Mouse (Mus musculus) limb, embryonic 13.5 days (tissue): ENCODE data around the gene Nxf1. TPM values are rescaled to one million over a fixed set of nuclear protein-coding genes. Genes with fewer than 3 reads are reported as not detected.
A peak's percentile ranks its signal among the peaks of the same experiment; 100 is the strongest.

ENCODE experiments used
- ATAC-seq: fragments of 200-750 bp; cut with Nextera tagmentation; 2 replicates; pipeline ENCODE4 v1.8.0; 2017; ENCODE audit warnings: low read depth, moderate number of reproducible peaks, moderate TSS enrichment; ENCODE audit not compliant: low FRiP score
- H3K27ac ChIP-seq: fragments of 300-500 bp; sonication (generic); 2 replicates; pipeline ENCODE4 v1.5.1; 2015; ENCODE audit warnings: inconsistent platforms, mild to moderate bottlenecking, moderate library complexity
- H3K27me3 ChIP-seq: fragments of 300-500 bp; sonication (generic); 2 replicates; pipeline ENCODE4 v1.6.1; 2015; ENCODE audit warnings: mild to moderate bottlenecking, inconsistent platforms
- H3K36me3 ChIP-seq: fragments of 300-500 bp; sonication (generic); 2 replicates; pipeline ENCODE4 v1.6.1; 2015; ENCODE audit warnings: inconsistent platforms, mild to moderate bottlenecking, moderate library complexity
- H3K4me1 ChIP-seq: fragments of 300-500 bp; sonication (generic); 2 replicates; pipeline ENCODE4 v1.6.1; 2015; ENCODE audit warnings: inconsistent platforms
- H3K4me2 ChIP-seq: fragments of 300-500 bp; sonication (generic); replicated peaks from 2 replicates; pipeline ENCODE4 v1.6.1; 2015; ENCODE audit warnings: inconsistent platforms, mild to moderate bottlenecking, moderate library complexity
- H3K4me3 ChIP-seq: fragments of 300-500 bp; sonication (generic); 2 replicates; pipeline ENCODE4 v1.5.1; 2015; ENCODE audit warnings: moderate library complexity, mild to moderate bottlenecking, inconsistent platforms
- H3K9ac ChIP-seq: fragments of 300-500 bp; sonication (generic); 2 replicates; pipeline ENCODE4 v1.6.1; 2015; ENCODE audit warnings: mild to moderate bottlenecking, inconsistent platforms
- H3K9me3 ChIP-seq: fragments of 300-500 bp; sonication (generic); 2 replicates; pipeline ENCODE4 v1.6.1; 2016; ENCODE audit warnings: inconsistent platforms
- WGBS: fragments of 180-500 bp; shearing (Covaris S2); methylation state at CpG from one replicate; pipeline ENCODE4 v1.1.7; 2015; 5-methylcytosine and 5-hydroxymethylcytosine counted together
- polyA plus RNA-seq: library from polyadenylated mRNA; unstranded; fragments of >200 nt; fragmentation: Nextera tagmentation; extraction: Ambion mirVana; gene quantifications from 2 replicates; pipeline ENCODE4 v1.2.1, GENCODE M21; 2015

The Nxf1 gene
- polyA plus RNA-seq, 1 experiment from 2014 or later = 217 TPM

DNA sequence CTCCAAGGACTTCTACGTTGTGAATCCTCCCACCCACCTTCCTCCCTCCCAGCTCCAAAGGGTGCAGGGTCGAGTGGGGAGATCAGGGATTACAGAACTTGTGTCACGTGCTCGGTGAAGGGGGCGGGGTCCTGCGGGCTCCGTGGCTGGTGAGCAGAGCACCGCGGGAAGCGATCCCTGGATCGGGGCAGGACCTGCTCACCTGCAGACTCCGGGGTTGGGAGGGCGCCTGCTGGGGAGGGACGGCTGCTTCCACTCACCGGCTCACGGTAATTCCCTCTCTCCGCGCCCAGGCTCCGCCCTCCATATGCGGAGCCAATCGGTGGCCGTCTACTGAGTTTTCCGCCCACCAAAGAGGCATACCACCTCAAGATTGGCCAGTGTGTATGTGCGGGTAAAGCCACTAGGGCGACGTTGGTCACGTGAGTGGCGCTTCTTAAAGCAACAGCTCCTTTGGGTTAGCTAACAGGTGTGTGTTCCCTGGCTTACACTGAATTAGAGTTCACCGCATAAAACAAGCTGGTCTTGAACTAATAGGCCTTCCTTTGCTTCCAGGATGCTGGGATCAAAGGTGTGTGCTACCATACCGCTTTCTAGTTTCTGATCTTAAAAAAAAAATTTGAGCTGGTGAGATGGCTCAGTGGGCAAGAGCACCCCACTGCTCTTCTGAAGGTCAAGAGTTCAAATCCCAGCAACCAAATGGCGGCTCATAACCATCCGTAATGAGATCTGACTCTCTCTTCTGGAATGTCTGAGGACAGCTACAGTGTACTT lies 29.3 kb downstream of the Nxf1 start, which contains the start of gene Taf6l:
Gene Taf6l, minus strand, starts transcription at position 410 of the 774 bp plus-strand sequence.
- WGBS = 1% methylated on average over 31 of the region's 32 CpGs
- peak; percentile 99 for ATAC-seq
- H3K27ac ChIP-seq = peak within 1 kb of the TSS; percentile 81
- H3K4me1 ChIP-seq = peaks cover 8% of the 10 kb centered on the region
- peak within 1 kb of the TSS; percentile 64 for H3K9ac ChIP-seq
- peak within 1 kb of the TSS; percentile 73 for H3K4me3 ChIP-seq
- H3K9me3 ChIP-seq = no peaks in the 10 kb centered on the region
- no peaks in the 10 kb centered on the region for H3K27me3 ChIP-seq
- peaks cover 40% of the 10 kb centered on the region for H3K36me3 ChIP-seq
- H3K4me2 ChIP-seq = peak within 1 kb of the TSS; percentile 74

GRCm38 (mm10) chr19:8788521-8788920 lies 31.6 kb downstream of the Nxf1 start:
- Histone ChIP-seq H3K27me3 (no peaks in the 10 kb centered on the region), H3K36me3 (peaks cover 35% of the 10 kb centered on the region), H3K4me2 (no peak overlapping the region), H3K4me3 (no peak overlapping the region), H3K4me1 (peaks cover 8% of the 10 kb centered on the region), H3K27ac (no peak overlapping the region), H3K9me3 (0 out of 2 replicates have a peak, but pooled peaks cover 6% of the 10 kb centered on the region), H3K9ac (peak overlapping the region; percentile 48)
- no peak for ATAC-seq
- 21% methylated on average over 3 of the region's 3 CpGs for WGBS

DNA sequence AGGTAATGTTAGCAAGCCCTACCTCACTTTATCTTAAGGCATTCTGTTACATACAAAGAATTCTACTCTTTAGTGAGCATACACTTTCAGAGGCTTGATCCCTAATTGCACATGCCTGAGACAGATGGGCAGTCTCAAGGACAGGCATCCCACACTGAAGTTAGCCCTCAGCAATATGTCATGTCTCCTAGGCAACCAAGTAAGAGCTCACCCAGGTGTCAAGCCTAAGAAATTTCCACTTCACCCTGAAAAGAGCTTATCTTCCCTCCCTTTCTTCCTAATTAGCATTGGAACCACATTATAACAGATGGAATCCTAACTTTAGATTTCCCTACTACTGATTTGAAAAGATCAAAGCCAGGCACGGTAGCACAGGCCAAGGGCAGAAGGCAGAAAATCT lies 32.3 kb downstream of the Nxf1 start:
- Histone ChIP-seq H3K36me3 (peaks cover 35% of the 10 kb centered on the region), H3K4me3 (no peak overlapping the region), H3K9me3 (0 out of 2 replicates have a peak, but pooled peaks cover 7% of the 10 kb centered on the region), H3K4me2 (no peak overlapping the region), H3K4me1 (peaks cover 8% of the 10 kb centered on the region), H3K27me3 (no peaks in the 10 kb centered on the region), H3K9ac (0 out of 2 replicates have a peak overlapping the region, but pooled peaks have one; percentile 48), H3K27ac (no peak overlapping the region)
- 49% methylated on average over 1 of the region's 1 CpGs for WGBS
- no peak for ATAC-seq

DNA sequence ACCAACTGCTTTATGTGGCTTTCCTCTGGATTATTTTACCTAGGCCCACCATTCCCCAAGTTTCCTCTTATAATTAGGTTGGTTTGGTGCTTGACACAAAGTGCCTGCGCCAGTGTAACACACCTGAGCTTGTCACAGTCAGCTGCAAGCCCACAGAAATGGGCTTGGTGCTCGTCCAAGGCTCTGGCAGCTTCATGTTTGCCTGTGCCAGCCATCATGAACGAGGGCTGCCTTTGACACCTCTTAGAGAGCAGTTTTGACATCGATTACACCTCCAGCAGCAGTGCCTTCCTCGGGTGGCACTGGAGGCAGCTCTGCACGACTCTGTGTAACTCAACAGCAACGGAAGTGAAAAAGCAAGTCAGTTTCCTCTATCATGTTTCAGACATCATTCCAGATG lies 33.3 kb downstream of the Nxf1 start:
- H3K9ac ChIP-seq = peak overlapping the region; percentile 35; the same call in 1 of the 2 replicates
- no peak for ATAC-seq
- H3K27ac ChIP-seq = 0 out of 2 replicates have a peak overlapping the region, but pooled peaks have one; percentile 6
- 0 out of 2 replicates have a peak, but pooled peaks cover 7% of the 10 kb centered on the region for H3K9me3 ChIP-seq
- peaks cover 44% of the 10 kb centered on the region for H3K36me3 ChIP-seq
- H3K4me3 ChIP-seq = no peak overlapping the region
- no peak overlapping the region for H3K4me2 ChIP-seq
- WGBS = 80% methylated on average over 7 of the region's 7 CpGs
- peaks cover 5% of the 10 kb centered on the region for H3K4me1 ChIP-seq
- no peaks in the 10 kb centered on the region for H3K27me3 ChIP-seq

GRCm38 (mm10) chr19:8798264-8798946 lies 41.5 kb downstream of the Nxf1 start, which contains the start of gene Polr2g:
Gene Polr2g (minus strand): TSS chr19:8798577.
- Histone ChIP-seq H3K36me3 (peaks cover 33% of the 10 kb centered on the region), H3K9ac (peak within 1 kb of the TSS; percentile 87), H3K27me3 (no peaks in the 10 kb centered on the region), H3K9me3 (0 out of 2 replicates have a peak, but pooled peaks cover 2% of the 10 kb centered on the region), H3K27ac (peak within 1 kb of the TSS; percentile 63; the same call in 1 of the 2 replicates), H3K4me3 (peak within 1 kb of the TSS; percentile 81), H3K4me1 (peaks cover 20% of the 10 kb centered on the region), H3K4me2 (peak within 1 kb of the TSS; percentile 82)
- under 1% methylated on average over 25 of the region's 25 CpGs for WGBS
- ATAC-seq = peak; percentile 79

GRCm38 (mm10) chr19:8798947-8799315 lies 42.1 kb downstream of the Nxf1 start:
- peak overlapping the region; percentile 82 for H3K4me2 ChIP-seq
- no peak overlapping the region for H3K9ac ChIP-seq
- no peak for ATAC-seq
- H3K36me3 ChIP-seq = peaks cover 33% of the 10 kb centered on the region
- H3K4me1 ChIP-seq = peaks cover 21% of the 10 kb centered on the region
- H3K27ac ChIP-seq = no peak overlapping the region
- H3K9me3 ChIP-seq = no peaks in the 10 kb centered on the region
- no peaks in the 10 kb centered on the region for H3K27me3 ChIP-seq
- peak overlapping the region; percentile 81 for H3K4me3 ChIP-seq

DNA sequence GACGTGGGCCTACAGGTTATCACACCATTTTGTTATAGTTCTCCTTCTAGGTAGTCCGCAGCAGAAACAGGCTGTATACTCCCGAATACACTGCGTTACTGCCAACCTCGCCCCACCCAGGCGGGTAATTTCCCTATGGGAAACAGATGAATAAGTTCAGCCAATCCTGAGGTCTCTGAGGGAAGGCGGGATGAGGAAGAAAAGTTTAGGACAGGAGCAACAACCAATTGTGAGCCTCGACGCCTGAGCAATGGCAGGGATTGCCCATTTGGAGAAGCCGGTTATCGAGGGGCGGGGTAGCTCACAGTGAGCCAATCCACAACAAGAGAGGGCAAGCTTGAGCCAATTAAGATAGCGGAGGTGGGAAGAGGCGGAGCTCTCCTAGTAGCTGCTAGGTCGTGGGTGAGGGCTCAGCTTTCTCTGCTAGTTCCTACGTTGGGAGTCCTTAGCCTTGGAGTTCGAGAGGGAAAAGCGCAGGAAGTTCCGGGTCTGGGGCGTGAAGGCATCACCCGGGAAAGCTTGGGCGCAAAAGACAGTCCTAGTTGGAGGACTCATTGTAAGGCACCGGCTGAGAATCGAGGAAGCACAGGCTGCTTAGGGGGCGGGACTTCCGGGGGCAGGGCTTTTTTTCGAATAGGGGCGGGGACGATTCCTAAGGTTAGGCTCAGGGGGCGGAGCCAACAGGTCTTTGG lies 45.4 kb downstream of the Nxf1 start, which contains the start of gene Zbtb3:
Gene Zbtb3, plus strand, starts transcription at position 426 of the 692 bp plus-strand sequence.
- ATAC-seq = peak; percentile 97
- Histone ChIP-seq H3K4me3 (peak within 1 kb of the TSS; percentile 56), H3K4me2 (peak within 1 kb of the TSS; percentile 73), H3K27ac (peak within 1 kb of the TSS; percentile 84), H3K9me3 (no peaks in the 10 kb centered on the region), H3K4me1 (peaks cover 18% of the 10 kb centered on the region), H3K9ac (peak within 1 kb of the TSS; percentile 61), H3K36me3 (peaks cover 37% of the 10 kb centered on the region), H3K27me3 (no peaks in the 10 kb centered on the region)
- under 1% methylated on average over 30 of the region's 30 CpGs for WGBS

GRCm38 (mm10) chr19:8803204-8803780 lies 46.4 kb downstream of the Nxf1 start:
- Histone ChIP-seq H3K36me3 (peaks cover 48% of the 10 kb centered on the region), H3K4me1 (peaks cover 12% of the 10 kb centered on the region), H3K4me2 (peak overlapping the region; percentile 73), H3K4me3 (peak overlapping the region; percentile 56), H3K27ac (peak overlapping the region; percentile 84; the same call in 1 of the 2 replicates), H3K27me3 (no peaks in the 10 kb centered on the region), H3K9ac (no peak overlapping the region), H3K9me3 (no peaks in the 10 kb centered on the region)
- no peak for ATAC-seq
- WGBS = 92% methylated on average over 9 of the region's 9 CpGs

DNA sequence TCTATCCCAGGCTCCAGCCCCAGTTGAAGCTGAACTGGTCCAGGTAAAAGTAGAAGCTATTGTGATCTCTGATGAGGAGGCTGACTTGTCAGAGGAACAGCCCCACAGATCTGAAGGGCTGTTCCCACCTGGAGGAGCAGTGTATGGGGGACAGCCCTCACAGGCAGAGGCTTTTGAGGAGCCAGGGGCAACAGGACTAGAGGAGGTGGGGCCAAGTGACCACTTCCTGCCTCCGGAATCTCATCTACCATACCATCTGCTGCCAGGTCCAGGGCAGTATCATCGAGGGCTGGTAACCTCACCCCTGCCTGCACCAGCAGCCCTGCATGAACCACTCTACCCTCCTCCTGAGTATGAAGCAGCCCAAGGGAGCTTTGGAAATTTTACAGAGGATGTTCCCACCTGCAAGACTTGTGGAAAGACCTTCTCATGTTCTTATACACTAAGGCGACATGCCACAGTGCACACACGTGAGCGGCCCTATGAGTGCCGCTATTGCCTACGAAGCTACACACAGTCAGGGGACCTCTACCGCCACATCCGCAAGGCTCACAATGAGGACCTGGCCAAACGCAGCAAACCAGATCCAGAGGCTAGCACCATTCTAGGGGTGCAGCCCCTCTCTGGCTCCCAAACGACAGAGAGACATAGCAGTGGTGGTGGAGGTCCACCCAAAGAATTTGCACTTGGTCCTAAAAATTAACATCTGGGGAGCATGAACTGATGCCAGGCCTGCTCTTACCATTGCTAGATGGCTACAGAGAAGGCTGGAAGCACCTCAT lies 47.2 kb downstream of the Nxf1 start:
- H3K9ac ChIP-seq = no peak overlapping the region
- H3K27me3 ChIP-seq = no peaks in the 10 kb centered on the region
- no peak overlapping the region for H3K27ac ChIP-seq
- WGBS = 92% methylated on average over 11 of the region's 11 CpGs
- H3K4me1 ChIP-seq = peaks cover 12% of the 10 kb centered on the region
- peaks cover 54% of the 10 kb centered on the region for H3K36me3 ChIP-seq
- ATAC-seq = no peak
- H3K4me3 ChIP-seq = no peak overlapping the region
- no peak overlapping the region for H3K4me2 ChIP-seq
- H3K9me3 ChIP-seq = no peaks in the 10 kb centered on the region

DNA sequence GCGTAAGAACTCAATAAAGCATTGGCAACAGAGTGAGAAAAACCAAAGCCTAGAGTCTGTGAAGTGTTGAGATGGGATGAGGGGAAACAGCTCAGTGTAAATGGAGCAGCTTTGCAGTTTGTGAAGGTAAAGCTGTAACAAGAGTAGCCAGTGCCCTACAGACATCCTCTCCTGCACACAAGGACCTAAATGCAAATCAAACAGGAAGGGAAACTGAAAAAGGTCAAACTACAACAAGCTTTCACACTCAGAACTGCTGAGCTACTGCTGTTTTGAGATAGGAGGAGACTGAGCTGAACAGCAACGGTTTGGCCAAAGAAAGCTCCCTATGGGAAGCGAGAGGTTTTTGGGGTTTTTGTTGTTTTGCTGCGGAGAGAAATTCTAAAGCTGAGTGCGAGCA lies 49.9 kb downstream of the Nxf1 start:
- Histone ChIP-seq H3K9me3 (no peaks in the 10 kb centered on the region), H3K4me2 (no peak overlapping the region), H3K27me3 (no peaks in the 10 kb centered on the region), H3K9ac (no peak overlapping the region), H3K27ac (no peak overlapping the region), H3K36me3 (peaks cover 75% of the 10 kb centered on the region), H3K4me1 (peaks cover 9% of the 10 kb centered on the region), H3K4me3 (no peak overlapping the region)
- no peak for ATAC-seq
- WGBS = 97% methylated on average over 5 of the region's 5 CpGs

DNA sequence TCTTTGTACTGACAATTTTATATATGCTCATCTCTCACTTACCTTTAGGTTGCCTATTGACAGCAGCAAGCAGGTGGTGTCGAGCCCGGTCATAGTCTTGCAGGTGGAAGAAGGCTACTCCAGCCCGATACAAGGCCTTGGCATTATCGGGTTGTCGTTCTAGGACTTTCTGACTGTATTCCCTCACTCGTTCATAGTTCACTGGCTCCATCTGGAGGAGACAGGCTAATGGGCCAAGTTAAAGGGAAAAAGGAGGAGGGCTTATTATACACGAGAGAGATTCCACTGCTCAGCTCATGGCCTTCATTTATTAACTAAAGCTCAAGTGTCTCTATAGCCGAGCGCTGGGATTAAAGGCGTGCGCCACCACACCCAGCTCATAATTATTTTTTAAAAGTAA lies 58.9 kb downstream of the Nxf1 start:
- Histone ChIP-seq H3K4me2 (no peak overlapping the region), H3K27ac (no peak overlapping the region), H3K27me3 (no peaks in the 10 kb centered on the region), H3K9me3 (no peaks in the 10 kb centered on the region), H3K4me1 (peaks cover 28% of the 10 kb centered on the region), H3K36me3 (peaks cover 56% of the 10 kb centered on the region), H3K4me3 (no peak overlapping the region), H3K9ac (no peak overlapping the region)
- WGBS = 84% methylated on average over 11 of the region's 11 CpGs
- ATAC-seq = no peak
